Mouse (Mus musculus) gastrocnemius, postnatal 36 days (tissue): ENCODE data around the gene Tmed2. TPM values are rescaled to one million over a fixed set of nuclear protein-coding genes. Genes with fewer than 3 reads are reported as not detected.
"Not testable (repeated sequence)": the region's sequence is repeated elsewhere in the genome, so short reads cannot be mapped to it uniquely, and the experiment has no call there.

Experiments used
- DNase-seq, 2 experiments: peaks; one replicate each; pipeline ENCODE4 v3.0.0; 2022
- intact Hi-C: fragments of 180-260 bp; cut with DNase I; formaldehyde crosslinking; loops from one replicate; pipeline ENCODE4 v1.15.1; 2025
- total RNA-seq, 2 experiments: library from RNA; stranded (reverse); gene quantifications; 2 replicates each; pipeline ENCODE4 v1.2.3; 2021

The Tmed2 gene
- total RNA-seq, 2 experiments from 2014 or later = 133 to 145 TPM

- intact Hi-C loops = no loop called here
- DNase-seq = no peak
These were observed 17.5 kb upstream of the Tmed2 start for GRCm38 (mm10) chr5:124523032-124523431.

DNA sequence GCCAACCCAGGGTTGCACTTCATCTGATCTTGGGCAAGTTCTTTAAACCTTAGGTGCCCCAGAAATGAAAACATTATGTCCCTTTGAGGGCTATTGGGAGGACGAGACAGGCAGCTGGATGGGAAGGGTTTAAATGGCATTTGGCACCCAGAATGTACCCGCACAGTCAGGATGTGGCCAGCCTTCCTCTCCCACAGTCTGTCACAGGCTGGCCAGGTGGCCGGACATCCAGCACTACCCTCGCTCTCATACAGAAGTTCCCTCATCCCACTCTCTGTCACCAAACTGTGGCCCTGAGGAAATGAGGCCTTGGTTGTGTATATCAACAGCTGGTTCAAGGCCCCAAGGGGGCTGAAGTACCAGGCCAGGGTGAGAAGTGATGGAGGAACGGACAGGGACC is 15.6 kb upstream of the Tmed2 start:
- intact Hi-C loops = no loop called here
- no peak for DNase-seq

GRCm38 (mm10) chr5:124528351-124528750 is 12.1 kb upstream of the Tmed2 start:
- intact Hi-C loops = no loop called here
- no peak for DNase-seq

GRCm38 (mm10) chr5:124528791-124529190 is 11.7 kb upstream of the Tmed2 start:
- intact Hi-C loops = no loop called here
- DNase-seq = peak in 1 of 2 experiments; percentile 47

- intact Hi-C loops = no loop called here
- DNase-seq = no peak
These were observed 11.3 kb upstream of the Tmed2 start for GRCm38 (mm10) chr5:124529191-124529651.

- no peak for DNase-seq
- intact Hi-C loops = loop anchor here (5.0 kb wide), 1 partner anchor 32 kb away; no protein-coding TSS in a partner anchor
These were observed 10.8 kb upstream of the Tmed2 start for GRCm38 (mm10) chr5:124529697-124530096.

DNA sequence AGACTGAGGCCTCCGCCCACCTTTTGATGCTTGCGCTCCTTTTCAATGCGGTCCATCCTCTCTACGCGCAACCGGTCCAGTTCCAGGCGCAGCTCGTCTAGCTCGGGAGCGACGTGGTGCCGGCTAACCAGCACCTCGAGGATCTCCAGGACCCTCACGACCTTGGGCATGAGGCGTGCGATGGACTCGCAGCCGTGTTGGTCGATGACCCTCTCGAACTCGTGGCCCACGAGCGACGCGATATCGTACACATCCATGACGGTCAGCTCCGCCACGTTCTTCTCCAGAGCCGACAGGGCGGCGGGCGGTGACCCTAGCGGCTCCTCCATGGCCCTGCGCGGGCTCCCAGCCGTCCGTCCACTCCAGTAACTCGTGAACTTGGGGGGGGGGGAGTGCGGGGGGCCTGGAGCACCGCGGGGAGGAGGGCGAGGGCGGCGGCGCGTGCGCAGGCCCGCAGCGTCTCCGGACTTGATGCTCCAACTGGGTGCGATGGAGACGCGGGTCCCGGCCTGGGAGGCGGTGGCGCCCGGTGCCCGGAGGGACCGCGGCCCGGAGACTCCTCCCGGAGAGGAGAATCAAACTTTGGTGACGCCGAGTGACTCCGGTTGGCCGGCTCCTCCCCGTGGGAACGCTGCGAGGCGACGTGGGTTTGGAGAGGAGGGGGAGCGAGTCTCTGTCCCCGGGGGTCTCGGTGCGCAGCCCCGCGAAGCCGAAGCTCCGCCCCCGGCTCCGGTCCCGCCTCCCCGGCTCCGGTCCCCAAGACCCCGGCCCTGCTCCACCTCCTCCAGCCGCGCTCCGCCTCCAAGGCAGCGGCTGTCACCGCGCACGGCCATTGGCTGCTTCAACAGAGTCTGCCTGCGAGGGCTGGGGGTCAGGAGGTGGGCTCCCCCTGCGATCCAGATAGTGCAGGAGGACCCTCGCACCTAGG is 9.6 kb upstream of the Tmed2 start, which contains the start of gene Rilpl1:
Gene Rilpl1 (minus strand): TSS at position 737 of the 928 bp plus-strand sequence.
- intact Hi-C loops = loop anchor here (5.0 kb wide), 1 partner anchor 34 kb away; no protein-coding TSS in a partner anchor
- peak; percentile 80 to 86 for DNase-seq

GRCm38 (mm10) chr5:124531583-124531930 is 8.9 kb upstream of the Tmed2 start:
- DNase-seq = no peak
- intact Hi-C loops = loop anchor here (5.0 kb wide), 1 partner anchor 34 kb away; no protein-coding TSS in a partner anchor

GRCm38 (mm10) chr5:124532451-124532850 is 8.0 kb upstream of the Tmed2 start:
- intact Hi-C loops = loop anchor here (5.0 kb wide), 1 partner anchor 35 kb away; no protein-coding TSS in a partner anchor

GRCm38 (mm10) chr5:124535016-124535415 is 5.5 kb upstream of the Tmed2 start:
- DNase-seq = no peak
- intact Hi-C loops = no loop called here

More at GRCm38 (mm10) chr5:124532451-124532850, 8.0 kb upstream of the Tmed2 start:
- no peak for DNase-seq

- intact Hi-C loops = loop anchor here (2.0 kb wide), 1 partner anchor 54 kb away; the partner anchor contains the start of gene Snrnp35
- peak; percentile 35 to 47 for DNase-seq
These were observed 3.7 kb upstream of the Tmed2 start for GRCm38 (mm10) chr5:124536776-124537175.

DNA sequence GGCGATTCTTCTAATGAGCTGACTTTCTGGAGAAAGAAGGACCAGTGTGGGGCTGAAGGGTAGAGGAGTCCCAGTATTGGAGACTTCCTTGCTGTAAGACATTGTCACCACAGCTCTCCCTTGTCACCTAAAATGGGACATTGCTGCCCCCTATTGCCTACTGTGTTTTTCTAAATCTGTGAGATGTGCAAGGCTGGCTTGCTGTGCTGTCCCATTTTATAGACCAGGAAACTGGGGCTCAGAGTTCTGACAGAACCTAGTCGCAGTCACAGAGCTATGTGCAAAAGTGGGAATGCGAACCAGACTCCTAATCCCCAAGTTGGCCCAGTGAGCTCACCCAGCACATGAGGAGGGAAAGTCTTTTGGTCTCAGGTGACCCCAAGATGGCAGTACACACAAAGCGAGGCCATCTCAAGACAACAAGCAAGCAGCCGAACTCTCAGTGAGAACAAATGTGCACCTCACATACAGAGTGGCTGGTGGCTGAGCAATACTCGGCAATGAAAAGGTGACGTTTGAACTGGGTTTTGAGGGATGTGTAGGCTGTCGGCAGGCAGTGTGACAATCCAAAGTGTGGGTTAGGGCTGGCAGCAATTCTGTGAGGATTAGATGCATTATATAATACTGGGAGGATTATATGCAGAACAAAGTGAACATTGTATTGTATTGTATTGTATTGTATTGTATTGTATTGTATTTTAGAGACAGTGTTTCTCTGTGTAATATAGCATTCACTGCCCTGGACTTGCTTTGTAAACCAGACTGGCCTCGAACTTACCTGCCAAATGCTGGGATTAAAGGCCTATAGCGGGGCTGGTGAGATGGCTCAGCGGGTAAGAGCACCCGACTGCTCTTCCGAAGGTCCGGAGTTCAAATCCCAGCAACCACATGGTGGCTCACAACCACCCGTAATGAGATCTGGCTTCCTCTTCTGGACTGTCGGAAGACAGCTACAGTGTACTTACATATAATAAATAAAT is 1.4 kb upstream of the Tmed2 start:
- intact Hi-C loops = loop anchor here (2.0 kb wide), 1 partner anchor 106 kb away; no protein-coding TSS in a partner anchor
- DNase-seq = peak in 1 of 2 experiments; percentile 43

- intact Hi-C loops = loop anchor here (2.0 to 5.0 kb wide), 2 partner anchors 107 to 188 kb away; no protein-coding TSS in a partner anchor
- DNase-seq = no peak
These were observed 590 bp upstream of the Tmed2 start for GRCm38 (mm10) chr5:124539905-124540304.

- peak; percentile 66 to 76 for DNase-seq
- intact Hi-C loops = loop anchor here (5.0 kb wide), 1 partner anchor 189 kb away; no protein-coding TSS in a partner anchor
These were observed 558 bp downstream of the Tmed2 start for GRCm38 (mm10) chr5:124540905-124541601.

GRCm38 (mm10) chr5:124541602-124541973 is 1.1 kb downstream of the Tmed2 start:
- intact Hi-C loops = loop anchor here (5.0 kb wide), 1 partner anchor 189 kb away; no protein-coding TSS in a partner anchor
- no peak for DNase-seq

- intact Hi-C loops = loop anchor here (10.0 kb wide), 1 partner anchor 426 kb away; no protein-coding TSS in a partner anchor
- not testable (repeated sequence) for DNase-seq
These were observed 10.2 kb downstream of the Tmed2 start for GRCm38 (mm10) chr5:124550737-124551136.

DNA sequence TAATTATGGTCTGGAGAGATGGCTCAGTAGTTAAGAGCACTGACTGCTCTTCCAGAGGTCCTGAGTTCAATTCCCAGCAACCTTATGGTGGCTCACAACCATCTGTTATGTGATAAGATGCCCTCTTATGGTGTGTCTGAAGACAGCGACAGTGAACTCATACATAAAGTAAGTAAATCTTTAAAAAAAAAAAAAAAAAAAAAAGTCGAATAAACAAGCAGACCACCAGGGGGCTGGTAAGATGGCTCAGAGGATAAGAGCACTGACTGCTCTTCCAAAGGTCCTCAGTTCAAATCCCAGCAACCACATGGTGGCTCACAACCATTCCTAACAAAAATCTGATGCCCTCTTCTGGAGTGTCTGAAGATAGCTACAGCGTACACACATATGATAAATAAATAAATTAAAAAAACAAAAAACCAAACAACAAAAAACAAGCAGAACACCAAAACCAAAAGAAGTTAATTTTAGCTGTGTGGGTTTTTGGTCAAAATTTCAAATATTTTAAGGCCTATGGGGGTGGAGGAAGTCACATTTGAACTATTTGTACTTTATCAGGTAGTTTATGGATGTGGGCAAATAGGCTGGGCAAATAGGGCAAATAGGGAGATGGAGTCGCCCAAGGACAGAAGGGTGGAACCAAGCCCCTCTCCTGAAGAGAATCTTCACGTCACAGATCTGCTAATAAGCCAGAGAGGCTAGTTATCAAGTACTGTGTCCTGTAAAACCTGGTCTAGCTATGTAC is 11.0 kb downstream of the Tmed2 start:
- intact Hi-C loops = loop anchor here (10.0 kb wide), 1 partner anchor 427 kb away; no protein-coding TSS in a partner anchor
- DNase-seq = not testable (repeated sequence)

GRCm38 (mm10) chr5:124552094-124552472 is 11.6 kb downstream of the Tmed2 start:
- intact Hi-C loops = loop anchor here (10.0 kb wide), 1 partner anchor 427 kb away; no protein-coding TSS in a partner anchor
- DNase-seq = no peak
